Comparison of ENCODE assay signal across 9 mouse cellular contexts in the genomic region with DNA sequence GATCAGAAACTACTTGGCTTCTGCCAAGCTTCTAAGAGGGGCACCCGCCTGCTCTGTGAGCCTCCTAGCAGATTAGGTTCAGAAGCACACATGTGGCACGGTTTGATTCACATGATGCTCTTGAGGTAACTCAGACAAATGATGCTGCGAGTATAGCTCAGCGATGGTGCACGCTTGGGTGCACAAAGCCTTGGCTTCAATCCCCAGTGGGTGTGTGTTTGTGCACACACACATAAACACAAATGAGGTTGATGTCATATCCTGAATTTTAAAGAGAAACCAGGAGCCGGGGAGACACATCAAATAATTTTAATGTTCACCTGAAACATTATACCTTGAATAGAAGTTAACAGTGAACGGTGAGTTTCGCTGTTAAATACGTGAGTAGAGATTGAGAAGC. TPM values are rescaled to one million over a fixed set of nuclear protein-coding genes. Genes with fewer than 3 reads are reported as not detected.
DNase-seq lines count a peak whose midpoint lies in the region; ATAC-seq and TF ChIP-seq lines count a peak whose summit lies in the region.
"Had no signal": no experiment of that assay in that cellular context is flagged by ENCODE, and none has a peak within 500 bp of the region (broad histone marks: within the 10 kb centered on the region; RNA-seq: fewer than 3 reads in every experiment).

No protein-coding gene starts in this region.

- TF ChIP-seq CTCF in Patski (IDR thresholded peaks at IDR 0.05) = no peak
- no peak for TF ChIP-seq CTCF in liver, postnatal 0 days (IDR thresholded peaks at IDR 0.05; ENCODE audit: low read depth)

- H3K27ac ChIP-seq in heart, embryonic 11.5 days (ENCODE audit: low read depth, low read length) = no peak overlapping the region
- H3K27ac ChIP-seq in forebrain, embryonic 15.5 days (replicated peaks) = 0 out of 2 replicates have a peak overlapping the region, but pooled peaks have one; percentile 28
- no peak overlapping the region for H3K27ac ChIP-seq in liver, postnatal 0 days (ENCODE audit: low read depth)

- CTCF ChIA-PET in Patski (lab: Charles Lee) = interaction anchor here (1.0 kb wide), 1 partner anchor 8 kb away, joined by 3 read pairs; no protein-coding TSS in a partner anchor

- DNase-seq in heart, adult 18-20 months = no peak
- no peak for DNase-seq in Patski (ENCODE audit: low read depth, low spot score)
- DNase-seq in liver, postnatal 0 days = no peak
- no peak for DNase-seq in left cerebral cortex, postnatal 10 days (ENCODE audit: extremely low spot score in 1 of 2, low spot score in 2 of 2)
- DNase-seq in right cerebral cortex, postnatal 4 days = no peak

- no peaks in the 10 kb centered on the region for H3K9me3 ChIP-seq in heart, embryonic 11.5 days (replicated peaks; ENCODE audit: control insufficient read depth, low read length)
- H3K9me3 ChIP-seq in forebrain, embryonic 15.5 days = no peaks in the 10 kb centered on the region
- no peaks in the 10 kb centered on the region for H3K9me3 ChIP-seq in liver, postnatal 0 days (ENCODE audit: low read length)

- H3K9ac ChIP-seq in heart, embryonic 11.5 days (ENCODE audit: low read depth, low read length) = no peak overlapping the region
- H3K9ac ChIP-seq in forebrain, embryonic 15.5 days (replicated peaks) = no peak overlapping the region
- H3K9ac ChIP-seq in liver, postnatal 0 days (replicated peaks) = no peak overlapping the region

- no peak overlapping the region for H3K4me3 ChIP-seq in heart, embryonic 11.5 days (ENCODE audit: low read depth, low read length)
- H3K4me3 ChIP-seq in forebrain, embryonic 15.5 days = peak overlapping the region; percentile 32
- H3K4me3 ChIP-seq in liver, postnatal 0 days (ENCODE audit: low read depth, low read length) = no peak overlapping the region
- H3K4me3 ChIP-seq: erythroblast, embryonic 14.5 days had no signal

- no peak for ATAC-seq in heart, embryonic 11.5 days (replicated peaks; ENCODE audit: insufficient number of reproducible peaks, low FRiP score, low TSS enrichment)
- peak; percentile 13 for ATAC-seq in Patski
- peak; percentile 27; the same call in 1 of the 2 replicates for ATAC-seq in forebrain, embryonic 15.5 days (replicated peaks)
- ATAC-seq in liver, postnatal 0 days = no peak
- ATAC-seq in erythroid progenitor cell, adult 5-6 weeks (replicated peaks; ENCODE audit: low FRiP score, poor library complexity, severe bottlenecking) = no peak

- H3K27me3 ChIP-seq in heart, embryonic 11.5 days (ENCODE audit: control insufficient read depth, insufficient read depth, low read length) = no peaks in the 10 kb centered on the region
- no peaks in the 10 kb centered on the region for H3K27me3 ChIP-seq in Patski
- H3K27me3 ChIP-seq in forebrain, embryonic 15.5 days = no peaks in the 10 kb centered on the region
- H3K27me3 ChIP-seq in liver, postnatal 0 days (ENCODE audit: insufficient read depth, low read length) = no peaks in the 10 kb centered on the region

- POLR2A ChIA-PET in Patski (lab: Charles Lee) = no interaction called here

- in situ Hi-C loops in Patski (cut with MboI; ENCODE audit: low pct_unique_long_range_greater_than_20kb) = no loop called here

- WGBS in heart, embryonic 11.5 days (ENCODE audit: insufficient replicate concordance) = 79% methylated on average over 9 of the region's 9 CpGs
- WGBS in forebrain, embryonic 15.5 days = 45% methylated on average over 9 of the region's 9 CpGs
- WGBS in liver, postnatal 0 days (ENCODE audit: insufficient replicate concordance) = 70% methylated on average over 9 of the region's 9 CpGs

- TF ChIP-seq EP300 in liver, postnatal 0 days (IDR thresholded peaks at IDR 0.05; ENCODE audit: low read depth) = no peak

- peaks cover 16% of the 10 kb centered on the region for H3K4me1 ChIP-seq in heart, embryonic 11.5 days (ENCODE audit: control insufficient read depth, insufficient read depth, low read length)
- H3K4me1 ChIP-seq in forebrain, embryonic 15.5 days = peaks cover 15% of the 10 kb centered on the region
- peaks cover 17% of the 10 kb centered on the region for H3K4me1 ChIP-seq in liver, postnatal 0 days (ENCODE audit: insufficient read depth)

- intact Hi-C loops in left cerebral cortex, postnatal 10 days (cut with DNase I) = no loop called here

- H3K36me3 ChIP-seq in heart, embryonic 11.5 days (ENCODE audit: control insufficient read depth, insufficient read depth, low read length) = no peaks in the 10 kb centered on the region
- H3K36me3 ChIP-seq in forebrain, embryonic 15.5 days = no peaks in the 10 kb centered on the region
- H3K36me3 ChIP-seq in liver, postnatal 0 days (replicated peaks; ENCODE audit: insufficient read depth, low read length) = no peaks in the 10 kb centered on the region

- peak overlapping the region; percentile 55 for H3K4me2 ChIP-seq in heart, embryonic 11.5 days
- peak overlapping the region; percentile 55 for H3K4me2 ChIP-seq in forebrain, embryonic 15.5 days (replicated peaks)
- H3K4me2 ChIP-seq in liver, postnatal 0 days (ENCODE audit: low read depth, low read length) = peak overlapping the region; percentile 34; the same call in 1 of the 2 replicates

RNA-seq across cellular contexts. Expression of a gene that starts 6.6 kb away (rescaled TPM):
- polyA plus RNA-seq in heart, embryonic 11.5 days (2014; fragmentation: Nextera tagmentation; extraction: Ambion mirVana) = 9.7 and 11.4 TPM in 2 replicates
- 10 to 100 TPM; 74.6 to 79.1 TPM for total RNA-seq in heart, adult 18-20 months (2021)
- polyA plus RNA-seq in Patski (2021) = 21.3 TPM
- polyA plus RNA-seq in forebrain, embryonic 15.5 days (2015; fragmentation: Nextera tagmentation; extraction: Ambion mirVana) = 6.5 and 8.2 TPM in 2 replicates
- polyA plus RNA-seq in liver, postnatal 0 days (2015; fragmentation: Nextera tagmentation; extraction: Ambion mirVana) = 2.2 and 3.3 TPM in 2 replicates
- 3.6 and 13.4 TPM in 2 replicates for total RNA-seq in erythroid progenitor cell, adult 5-6 weeks (2015; ENCODE audit: low replicate concordance)
- 3.0 and 6.2 TPM in 2 replicates for total RNA-seq in erythroid progenitor cell, adult 5-6 weeks (2017; ENCODE audit: low replicate concordance)
- total RNA-seq in left cerebral cortex, postnatal 10 days (2021) = 100 to 1,000 TPM; 137 to 138 TPM

Comparison
In these comparisons a context has a peak if more than half of its experiments do, and no peak if none do; other contexts are left out.
1. ATAC-seq: peak in Patski (single experiment) and forebrain, embryonic 15.5 days (single experiment); none in heart, embryonic 11.5 days (single experiment), liver, postnatal 0 days (single experiment) and erythroid progenitor cell, adult 5-6 weeks (single experiment).
2. Peak in every context shown above with its lines, with median percentiles within 50 percentile points of each other: H3K4me2 ChIP-seq.